Mouse (Mus musculus): Measurements from ENCODE around the gene Acrbp. TPM values are rescaled to one million over a fixed set of nuclear protein-coding genes. Genes with fewer than 3 reads are reported as not detected.

Acrbp gene
- polyA plus RNA-seq, 1 experiment from 2014 or later, result 12.9 TPM

- H3K27ac ChIP-seq (ENCODE audit: low read length), result no peak overlapping the region
- 82% methylated on average over 16 of the region's 16 CpGs for WGBS
- H3K4me1 ChIP-seq (replicated peaks; ENCODE audit: control insufficient read depth, insufficient read depth, low read length), result no peaks in the 10 kb centered on the region
- no peak overlapping the region for H3K4me2 ChIP-seq (ENCODE audit: low read depth, low read length)
- no peaks in the 10 kb centered on the region for H3K27me3 ChIP-seq (ENCODE audit: control insufficient read depth, insufficient read depth, low read depth, low read length)
- H3K36me3 ChIP-seq (ENCODE audit: control insufficient read depth, insufficient read depth, low read length), result peaks cover 54% of the 10 kb centered on the region
- no peaks in the 10 kb centered on the region for H3K9me3 ChIP-seq (ENCODE audit: control insufficient read depth, low read length)
- no peak for ATAC-seq (ENCODE audit: low read depth)
- no peak overlapping the region for H3K4me3 ChIP-seq (ENCODE audit: low read length)
- no peak overlapping the region for H3K9ac ChIP-seq (ENCODE audit: low read length)
Measured at GRCm38 (mm10) chr6:125031604-125032003, 17.9 kb upstream of the Acrbp start.

DNA sequence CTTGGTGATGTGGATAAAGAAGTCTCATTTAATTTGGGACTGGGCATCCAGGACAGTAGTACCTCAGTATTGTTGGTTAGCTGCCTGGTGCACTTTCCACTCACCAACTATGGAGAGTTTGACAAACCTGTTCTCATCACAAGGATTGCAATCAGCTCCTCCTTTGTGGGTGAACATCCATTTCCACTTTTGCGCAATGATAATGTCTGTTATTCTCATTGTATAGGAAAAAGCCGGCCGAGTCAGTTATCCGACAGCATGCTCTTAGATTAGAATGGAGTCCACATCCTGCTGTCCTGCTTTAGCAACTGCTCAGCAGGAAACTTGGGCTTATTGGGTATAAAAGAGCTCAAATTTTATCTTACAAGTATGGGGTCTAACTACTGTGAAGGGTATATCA is 10.8 kb upstream of the Acrbp start:
- Histone ChIP-seq H3K27me3 (ENCODE audit: control insufficient read depth, insufficient read depth, low read depth, low read length) (no peaks in the 10 kb centered on the region), H3K4me2 (ENCODE audit: low read depth, low read length) (peak overlapping the region; percentile 65), H3K27ac (ENCODE audit: low read length) (peak overlapping the region; percentile 88; the same call in 1 of the 2 replicates), H3K4me1 (replicated peaks; ENCODE audit: control insufficient read depth, insufficient read depth, low read length) (peaks cover 6% of the 10 kb centered on the region; the same call in 1 of the 2 replicates), H3K9me3 (ENCODE audit: control insufficient read depth, low read length) (no peaks in the 10 kb centered on the region), H3K9ac (ENCODE audit: low read length) (peak overlapping the region; percentile 60; the same call in 1 of the 2 replicates), H3K4me3 (ENCODE audit: low read length) (peak overlapping the region; percentile 57), H3K36me3 (ENCODE audit: control insufficient read depth, insufficient read depth, low read length) (peaks cover 25% of the 10 kb centered on the region)
- ATAC-seq (ENCODE audit: low read depth), result no peak
- 91% methylated on average over 4 of the region's 4 CpGs for WGBS

DNA sequence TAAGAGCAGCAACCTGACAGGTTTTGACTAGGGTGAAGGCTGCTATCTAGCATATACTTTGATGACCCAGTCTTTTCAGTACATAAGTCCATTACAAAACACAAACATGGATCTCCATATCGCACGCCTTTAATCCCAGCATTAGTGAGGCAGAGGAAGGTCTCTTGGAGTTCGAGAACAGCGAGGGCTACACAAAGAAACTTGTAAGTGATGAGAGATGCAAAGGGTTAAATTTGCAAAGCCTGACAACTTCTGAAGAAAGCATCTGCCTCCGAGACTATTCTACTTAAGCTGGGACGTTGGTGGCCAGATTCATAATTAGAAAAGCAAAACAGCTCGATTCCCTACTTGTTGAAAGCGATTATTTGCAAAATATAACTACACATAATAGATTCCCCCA is 10.4 kb upstream of the Acrbp start:
- peak overlapping the region; percentile 65 for H3K4me2 ChIP-seq (ENCODE audit: low read depth, low read length)
- H3K36me3 ChIP-seq (ENCODE audit: control insufficient read depth, insufficient read depth, low read length), result peaks cover 21% of the 10 kb centered on the region
- no peaks in the 10 kb centered on the region for H3K27me3 ChIP-seq (ENCODE audit: control insufficient read depth, insufficient read depth, low read depth, low read length)
- 6% methylated on average over 8 of the region's 8 CpGs for WGBS
- H3K9ac ChIP-seq (ENCODE audit: low read length), result peak overlapping the region; percentile 60
- H3K9me3 ChIP-seq (ENCODE audit: control insufficient read depth, low read length), result no peaks in the 10 kb centered on the region
- peak overlapping the region; percentile 57 for H3K4me3 ChIP-seq (ENCODE audit: low read length)
- ATAC-seq (ENCODE audit: low read depth), result peak; percentile 14; the same call in 1 of the 2 replicates
- peak overlapping the region; percentile 88 for H3K27ac ChIP-seq (ENCODE audit: low read length)
- peaks cover 6% of the 10 kb centered on the region; the same call in 1 of the 2 replicates for H3K4me1 ChIP-seq (replicated peaks; ENCODE audit: control insufficient read depth, insufficient read depth, low read length)

DNA sequence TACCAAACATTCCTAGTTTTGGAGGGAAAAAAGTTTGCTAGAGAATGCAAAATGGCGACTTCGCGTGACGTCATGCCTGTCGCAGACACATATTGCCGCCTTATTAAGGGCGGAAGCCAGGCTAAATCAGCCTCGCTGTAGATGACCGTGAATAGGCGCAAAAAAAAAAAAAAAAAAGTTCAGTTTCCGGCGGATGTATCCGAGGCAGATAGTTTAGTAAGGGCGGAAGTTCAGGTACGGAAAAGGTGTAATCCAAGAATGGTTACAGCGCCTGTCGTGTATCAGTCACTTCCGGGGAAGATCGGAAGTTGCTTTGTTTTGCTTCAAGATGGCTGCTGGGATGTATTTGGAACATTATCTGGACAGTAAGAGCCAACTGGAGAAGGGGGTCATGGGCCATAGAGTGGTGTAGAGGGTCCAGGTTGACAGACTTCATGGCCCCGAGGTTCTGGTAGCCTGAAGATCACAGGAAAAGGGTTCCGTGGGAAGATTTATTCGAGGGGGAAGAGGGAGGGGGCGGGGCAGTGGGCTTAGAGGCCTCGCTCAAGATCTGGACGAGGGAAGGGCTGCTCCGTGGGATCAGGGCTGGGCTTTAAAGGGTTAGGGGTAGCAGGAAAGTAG is 9.8 kb upstream of the Acrbp start, which contains the start of gene Ing4:
Gene Ing4, plus strand, starts transcription at position 228 of the 621 bp plus-strand sequence.
- peak within 1 kb of the TSS; percentile 57 for H3K4me3 ChIP-seq (ENCODE audit: low read length)
- WGBS, result 0% methylated on average over 26 of the region's 26 CpGs
- peak; percentile 98 for ATAC-seq (ENCODE audit: low read depth)
- peak within 1 kb of the TSS; percentile 64 for H3K9ac ChIP-seq (ENCODE audit: low read length)
- H3K4me2 ChIP-seq (ENCODE audit: low read depth, low read length), result peak within 1 kb of the TSS; percentile 78
- no peaks in the 10 kb centered on the region for H3K27me3 ChIP-seq (ENCODE audit: control insufficient read depth, insufficient read depth, low read depth, low read length)
- H3K4me1 ChIP-seq (replicated peaks; ENCODE audit: control insufficient read depth, insufficient read depth, low read length), result peaks cover 6% of the 10 kb centered on the region; the same call in 1 of the 2 replicates
- H3K36me3 ChIP-seq (ENCODE audit: control insufficient read depth, insufficient read depth, low read length), result peaks cover 24% of the 10 kb centered on the region
- H3K9me3 ChIP-seq (ENCODE audit: control insufficient read depth, low read length), result no peaks in the 10 kb centered on the region
- H3K27ac ChIP-seq (ENCODE audit: low read length), result peak within 1 kb of the TSS; percentile 88

GRCm38 (mm10) chr6:125040221-125040620 is 9.3 kb upstream of the Acrbp start:
- H3K9ac ChIP-seq (ENCODE audit: low read length), result peak overlapping the region; percentile 64
- peak overlapping the region; percentile 78 for H3K4me2 ChIP-seq (ENCODE audit: low read depth, low read length)
- peaks cover 6% of the 10 kb centered on the region; the same call in 1 of the 2 replicates for H3K4me1 ChIP-seq (replicated peaks; ENCODE audit: control insufficient read depth, insufficient read depth, low read length)
- H3K36me3 ChIP-seq (ENCODE audit: control insufficient read depth, insufficient read depth, low read length), result peaks cover 23% of the 10 kb centered on the region
- ATAC-seq (ENCODE audit: low read depth), result no peak
- H3K9me3 ChIP-seq (ENCODE audit: control insufficient read depth, low read length), result no peaks in the 10 kb centered on the region
- peak overlapping the region; percentile 57 for H3K4me3 ChIP-seq (ENCODE audit: low read length)
- no peaks in the 10 kb centered on the region for H3K27me3 ChIP-seq (ENCODE audit: control insufficient read depth, insufficient read depth, low read depth, low read length)
- peak overlapping the region; percentile 75; the same call in 1 of the 2 replicates for H3K27ac ChIP-seq (ENCODE audit: low read length)
- 12% methylated on average over 7 of the region's 7 CpGs for WGBS

DNA sequence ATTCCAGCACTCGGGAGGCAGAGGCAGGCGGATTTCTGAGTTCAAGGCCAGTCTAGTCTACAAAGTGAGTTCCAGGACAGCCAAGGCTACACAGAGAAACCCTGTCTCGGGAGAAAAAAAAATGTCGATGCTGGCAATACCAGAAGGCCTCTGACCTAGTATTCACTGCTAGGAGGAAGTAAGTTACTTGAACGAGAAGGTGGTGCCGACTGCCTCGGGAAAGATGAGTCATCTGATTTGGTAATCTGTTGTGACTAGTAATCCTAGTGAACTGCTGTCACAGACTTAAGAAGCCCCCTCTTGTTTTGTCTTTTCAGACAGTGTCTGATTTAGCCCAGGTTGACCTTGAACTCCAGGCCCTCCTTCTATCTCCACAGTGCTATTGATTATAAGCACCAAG is 8.4 kb upstream of the Acrbp start:
- H3K4me2 ChIP-seq (ENCODE audit: low read depth, low read length), result no peak overlapping the region
- 86% methylated on average over 7 of the region's 7 CpGs for WGBS

GRCm38 (mm10) chr6:125042081-125042480 is 7.4 kb upstream of the Acrbp start:
- Histone ChIP-seq H3K4me3 (ENCODE audit: low read length) (no peak overlapping the region), H3K9ac (ENCODE audit: low read length) (no peak overlapping the region), H3K4me1 (replicated peaks; ENCODE audit: control insufficient read depth, insufficient read depth, low read length) (peaks cover 6% of the 10 kb centered on the region; the same call in 1 of the 2 replicates), H3K4me2 (ENCODE audit: low read depth, low read length) (no peak overlapping the region), H3K36me3 (ENCODE audit: control insufficient read depth, insufficient read depth, low read length) (peaks cover 15% of the 10 kb centered on the region), H3K27me3 (ENCODE audit: control insufficient read depth, insufficient read depth, low read depth, low read length) (no peaks in the 10 kb centered on the region), H3K9me3 (ENCODE audit: control insufficient read depth, low read length) (no peaks in the 10 kb centered on the region), H3K27ac (ENCODE audit: low read length) (no peak overlapping the region)
- ATAC-seq (ENCODE audit: low read depth), result no peak
- WGBS, result 86% methylated on average over 7 of the region's 7 CpGs

More for the DNA sequence above, 8.4 kb upstream of the Acrbp start:
- Histone ChIP-seq H3K36me3 (ENCODE audit: control insufficient read depth, insufficient read depth, low read length) (peaks cover 19% of the 10 kb centered on the region), H3K4me3 (ENCODE audit: low read length) (no peak overlapping the region), H3K9ac (ENCODE audit: low read length) (no peak overlapping the region), H3K27ac (ENCODE audit: low read length) (no peak overlapping the region), H3K27me3 (ENCODE audit: control insufficient read depth, insufficient read depth, low read depth, low read length) (no peaks in the 10 kb centered on the region), H3K9me3 (ENCODE audit: control insufficient read depth, low read length) (no peaks in the 10 kb centered on the region), H3K4me1 (replicated peaks; ENCODE audit: control insufficient read depth, insufficient read depth, low read length) (peaks cover 6% of the 10 kb centered on the region; the same call in 1 of the 2 replicates)
- no peak for ATAC-seq (ENCODE audit: low read depth)

GRCm38 (mm10) chr6:125046691-125047090 is 2.8 kb upstream of the Acrbp start:
- WGBS, result 34% methylated on average over 5 of the region's 5 CpGs
- Histone ChIP-seq H3K9ac (ENCODE audit: low read length) (no peak overlapping the region), H3K27ac (ENCODE audit: low read length) (no peak overlapping the region), H3K4me2 (ENCODE audit: low read depth, low read length) (no peak overlapping the region), H3K36me3 (ENCODE audit: control insufficient read depth, insufficient read depth, low read length) (peaks cover 34% of the 10 kb centered on the region), H3K4me1 (replicated peaks; ENCODE audit: control insufficient read depth, insufficient read depth, low read length) (no peaks in the 10 kb centered on the region), H3K9me3 (ENCODE audit: control insufficient read depth, low read length) (no peaks in the 10 kb centered on the region), H3K4me3 (ENCODE audit: low read length) (no peak overlapping the region), H3K27me3 (ENCODE audit: control insufficient read depth, insufficient read depth, low read depth, low read length) (no peaks in the 10 kb centered on the region)
- ATAC-seq (ENCODE audit: low read depth), result peak; percentile 66

GRCm38 (mm10) chr6:125051237-125051636 is 1.7 kb downstream of the Acrbp start:
- WGBS, result 61% methylated on average over 5 of the region's 5 CpGs
- H3K27me3 ChIP-seq (ENCODE audit: control insufficient read depth, insufficient read depth, low read depth, low read length), result no peaks in the 10 kb centered on the region
- peaks cover 30% of the 10 kb centered on the region for H3K36me3 ChIP-seq (ENCODE audit: control insufficient read depth, insufficient read depth, low read length)
- H3K4me3 ChIP-seq (ENCODE audit: low read length), result no peak overlapping the region
- H3K9me3 ChIP-seq (ENCODE audit: control insufficient read depth, low read length), result no peaks in the 10 kb centered on the region
- H3K27ac ChIP-seq (ENCODE audit: low read length), result no peak overlapping the region
- H3K4me2 ChIP-seq (ENCODE audit: low read depth, low read length), result no peak overlapping the region
- ATAC-seq (ENCODE audit: low read depth), result no peak
- H3K9ac ChIP-seq (ENCODE audit: low read length), result no peak overlapping the region
- no peaks in the 10 kb centered on the region for H3K4me1 ChIP-seq (replicated peaks; ENCODE audit: control insufficient read depth, insufficient read depth, low read length)

Data from lung, embryonic 16.5 days (tissue).